Mouse (Mus musculus) gastrocnemius, postnatal 14 days (tissue): ENCODE measurements around the gene Tmc6. TPM values are rescaled to one million over a fixed set of nuclear protein-coding genes. Genes with fewer than 3 reads are reported as not detected.
A peak's percentile ranks its signal among the peaks of the same experiment; 100 is the strongest.
"Not testable (repeated sequence)": the region's sequence is repeated elsewhere in the genome, so short reads cannot be mapped to it uniquely, and the experiment has no call there.

Experiments
- DNase-seq: peaks from one replicate; pipeline ENCODE4 v3.0.0; 2021; ENCODE audit warnings: mixed read lengths
- intact Hi-C: fragments of 180-260 bp; cut with DNase I; formaldehyde crosslinking; loops from one replicate; pipeline ENCODE4 v1.15.1; 2025; ENCODE audit warnings: low total_unique reads
- long read RNA-seq, 2 experiments: library from polyadenylated mRNA; stranded (forward); transcript quantifications; one replicate each; pipeline ENCODE4 v2.0.0; 2021
- total RNA-seq, 2 experiments: library from RNA; stranded (reverse); gene quantifications; 2 replicates each; pipeline ENCODE4 v1.2.3; 2021

Gene Tmc6
- total RNA-seq = 10 to 100 TPM in 1 of 2 experiments, 1 to 10 TPM in 1; 9.4 to 15.4 TPM
- long read RNA-seq, experiment 1, partial matches to known transcripts = 1 of 8 reads
- long read RNA-seq, experiment 1, other reads (novel, unspliced or antisense) = 5 of 8 reads
- long read RNA-seq, experiment 2, transcript Tmc6-201 (20 exons, 2,865 nt) = major isoform, 6 of 13 reads
- long read RNA-seq, experiment 2, partial matches to known transcripts = 1 of 13 reads
- long read RNA-seq, experiment 2, other reads (novel, unspliced or antisense) = 6 of 13 reads

DNA sequence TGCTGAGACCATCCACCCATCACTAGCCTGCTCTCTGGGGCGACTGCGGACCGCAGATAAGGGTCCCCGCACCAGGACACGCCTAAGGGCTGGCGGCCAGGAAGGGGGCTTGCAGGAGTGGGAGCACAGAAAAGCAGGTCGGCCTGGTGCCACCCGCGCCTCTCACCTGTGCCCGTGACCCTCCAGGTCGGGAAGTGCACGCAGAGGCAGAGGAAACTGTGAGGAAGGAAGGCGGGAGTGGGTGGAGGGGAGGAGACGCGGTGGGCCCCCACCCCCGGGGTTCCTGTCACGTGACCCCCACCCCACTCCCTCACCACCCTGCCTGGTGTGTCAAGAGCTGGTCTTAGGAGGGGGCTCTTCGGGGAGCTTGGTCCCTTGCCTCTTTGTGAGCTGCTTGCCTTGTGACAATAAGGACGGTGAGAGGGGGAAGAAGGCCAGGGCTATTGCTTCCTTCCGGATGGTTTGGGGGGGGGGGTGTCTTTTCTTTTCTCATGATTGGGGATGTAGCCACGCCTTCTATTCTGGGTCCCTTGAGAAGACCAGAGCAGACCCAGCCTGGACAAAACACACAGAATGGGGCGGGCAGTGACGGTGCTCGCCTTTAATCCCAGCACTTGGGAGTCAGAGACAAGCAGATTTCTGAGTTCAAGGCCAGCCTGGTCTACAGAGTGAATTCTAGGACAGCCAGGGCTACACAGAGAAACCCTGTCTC lies at the start of gene Tmc6, which contains the start of gene Tmc8:
TSS of gene Tmc6 (minus strand) at position 206 of the 712 bp plus-strand sequence.
TSS of gene Tmc8 (plus strand) at position 84 of the 712 bp plus-strand sequence.
- DNase-seq = no peak
- intact Hi-C loops = no loop called here

DNA sequence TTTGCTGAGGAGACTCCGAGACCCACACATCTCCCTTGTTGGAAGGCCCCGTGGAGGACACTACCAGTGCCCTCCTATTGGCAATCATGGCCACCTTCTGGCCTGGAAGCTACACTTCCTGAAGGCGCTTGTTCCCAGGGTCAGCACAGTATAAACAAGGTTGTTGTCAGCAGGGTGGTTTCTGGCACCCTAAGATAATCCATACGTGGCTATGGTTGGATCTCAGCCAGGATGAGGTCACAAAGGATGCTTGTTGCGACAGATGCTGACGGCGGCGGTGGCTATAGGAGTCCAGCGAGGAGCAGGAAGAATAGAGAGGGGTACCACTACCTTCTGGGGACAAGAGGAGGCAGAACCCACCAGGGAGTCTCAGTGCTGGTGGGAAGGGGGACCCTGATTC lies 48.4 kb upstream of the Tmc6 start:
- no peak for DNase-seq
- intact Hi-C loops = no loop called here

DNA sequence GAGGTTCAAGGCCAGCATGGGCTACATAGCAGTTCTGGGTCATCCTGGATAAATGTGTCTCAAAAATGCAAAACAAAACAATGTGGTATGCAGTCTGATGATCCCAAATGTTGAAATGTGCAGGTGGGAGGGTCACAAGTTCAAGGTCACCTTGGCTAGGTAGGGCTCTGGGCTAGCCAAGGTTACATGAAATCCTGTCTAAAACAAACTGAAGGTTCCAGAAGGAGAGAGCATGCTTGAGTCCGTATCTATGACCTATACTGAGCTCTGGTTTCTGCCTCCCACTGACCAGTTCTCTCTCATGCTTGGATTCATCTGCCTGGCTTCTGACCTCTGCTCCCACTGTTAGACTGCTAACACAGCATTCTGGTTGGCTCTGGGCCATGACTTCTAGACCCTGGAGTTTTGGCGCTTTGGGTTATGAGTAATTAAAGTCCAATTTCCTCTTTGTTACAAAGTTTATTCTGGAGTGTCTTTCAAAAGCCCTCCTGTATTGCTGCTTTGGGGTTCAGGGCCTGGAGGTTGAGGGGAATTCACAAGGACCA lies 47.7 kb upstream of the Tmc6 start:
- DNase-seq = peak; percentile 35
- intact Hi-C loops = no loop called here

DNA sequence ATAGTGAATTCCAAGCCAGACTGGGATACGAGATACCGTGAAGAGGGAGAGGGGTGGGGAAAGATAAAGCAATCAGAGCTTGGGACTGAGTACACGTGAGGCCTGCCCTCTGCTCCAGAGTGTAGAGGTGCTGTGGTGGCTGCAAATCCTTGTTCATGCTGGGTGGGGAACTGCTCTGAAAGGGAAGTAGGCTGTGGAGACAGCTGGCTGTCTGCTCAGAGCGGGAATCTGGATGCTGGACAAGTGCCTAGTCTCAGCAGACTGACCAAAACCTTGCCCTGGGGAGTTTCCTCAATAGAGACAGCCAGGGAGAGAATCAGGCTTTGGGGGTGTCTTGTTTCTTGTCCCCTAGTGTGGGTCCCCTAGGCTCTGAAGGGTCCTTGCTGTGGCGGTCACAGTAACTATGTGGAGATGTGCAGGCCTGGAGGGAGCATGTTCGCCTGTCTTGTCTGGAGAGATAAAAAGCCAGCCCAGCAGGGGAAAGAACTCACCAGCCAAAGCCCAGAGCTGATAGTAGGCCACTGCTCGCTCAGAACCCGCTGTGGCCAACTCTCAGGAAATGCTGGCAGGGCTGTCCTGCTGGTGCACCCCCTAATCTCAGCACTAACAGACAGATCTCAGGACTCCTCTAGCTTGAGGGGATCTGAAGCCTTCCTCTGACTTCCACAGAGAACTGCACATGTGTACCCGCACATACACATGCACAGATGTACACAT lies 47.0 kb upstream of the Tmc6 start:
- intact Hi-C loops = no loop called here
- peak; percentile 50 for DNase-seq

DNA sequence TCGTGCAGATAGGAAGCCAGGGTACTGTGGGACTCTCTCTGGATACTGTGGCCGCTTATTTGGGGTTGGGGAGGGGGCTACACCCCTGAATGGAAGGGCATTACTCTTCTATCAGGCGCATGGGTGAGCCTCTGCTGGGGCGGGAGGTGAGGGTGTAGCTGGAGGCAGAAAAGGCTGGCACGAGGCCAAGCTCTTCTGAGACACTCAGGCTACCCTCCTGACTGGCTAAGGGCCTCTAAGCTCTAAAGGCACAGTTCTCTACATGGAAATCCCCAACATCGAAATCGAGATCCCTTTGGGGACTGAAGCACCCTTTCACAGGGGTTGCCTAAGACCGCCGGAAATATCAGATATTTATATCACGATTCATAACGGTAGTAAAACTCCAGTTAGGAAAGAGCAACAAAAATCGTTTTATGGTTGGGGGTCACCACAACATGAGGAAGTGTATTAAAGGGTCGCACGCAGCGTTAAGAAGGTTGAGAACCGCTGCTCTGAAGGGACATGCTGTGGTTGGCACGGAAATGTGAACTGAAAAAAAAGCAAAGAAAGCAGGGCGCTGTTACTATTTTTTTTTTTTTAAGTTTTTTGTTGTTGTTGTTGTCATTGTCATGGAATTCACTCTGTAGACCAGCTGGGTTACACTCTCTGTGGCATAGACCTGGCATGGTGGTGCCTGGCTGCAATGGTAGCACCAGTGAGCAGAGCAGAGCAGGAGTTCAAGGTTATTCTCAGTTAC lies 46.3 kb upstream of the Tmc6 start:
- DNase-seq = peak; percentile 38
- intact Hi-C loops = no loop called here

DNA sequence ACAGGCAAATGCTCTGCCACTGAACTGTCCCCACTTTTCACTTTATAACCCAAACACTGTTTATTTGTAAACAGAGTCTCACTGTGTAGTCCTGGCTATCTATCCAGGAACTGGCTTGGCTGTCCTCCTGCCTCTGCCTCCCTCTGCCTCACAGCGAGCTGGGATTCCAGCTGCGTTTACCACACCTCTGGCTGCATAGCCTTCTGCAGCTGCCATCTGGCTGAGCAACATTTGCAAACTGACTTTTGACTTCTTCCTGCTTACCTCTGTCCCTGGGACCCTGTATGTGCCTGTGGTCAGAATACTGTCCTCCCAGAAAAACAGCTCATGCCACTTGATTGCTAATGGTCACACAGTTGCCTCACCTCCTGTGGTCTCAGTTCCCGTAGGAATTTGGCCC lies 45.4 kb upstream of the Tmc6 start:
- no peak for DNase-seq
- intact Hi-C loops = no loop called here

DNA sequence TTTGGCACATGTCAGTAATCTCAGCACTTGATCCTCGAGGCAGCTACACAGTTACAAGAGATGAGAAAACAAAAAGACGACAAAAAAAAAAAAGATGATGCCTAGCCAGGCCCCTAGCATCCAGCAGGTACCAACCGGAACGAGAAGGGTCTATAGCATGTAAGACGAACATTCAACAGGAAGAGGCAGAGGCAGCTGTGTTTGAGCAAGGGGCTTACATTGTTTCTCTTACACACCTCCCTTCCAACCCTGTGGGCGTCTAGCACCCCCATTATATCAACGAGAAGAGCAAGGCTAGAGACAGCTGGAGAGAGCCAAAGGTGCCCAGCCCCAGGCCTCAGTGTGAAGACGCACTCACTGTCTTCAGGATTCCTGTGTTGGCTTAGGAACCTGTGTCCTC lies 44.9 kb upstream of the Tmc6 start:
- DNase-seq = no peak
- intact Hi-C loops = no loop called here

DNA sequence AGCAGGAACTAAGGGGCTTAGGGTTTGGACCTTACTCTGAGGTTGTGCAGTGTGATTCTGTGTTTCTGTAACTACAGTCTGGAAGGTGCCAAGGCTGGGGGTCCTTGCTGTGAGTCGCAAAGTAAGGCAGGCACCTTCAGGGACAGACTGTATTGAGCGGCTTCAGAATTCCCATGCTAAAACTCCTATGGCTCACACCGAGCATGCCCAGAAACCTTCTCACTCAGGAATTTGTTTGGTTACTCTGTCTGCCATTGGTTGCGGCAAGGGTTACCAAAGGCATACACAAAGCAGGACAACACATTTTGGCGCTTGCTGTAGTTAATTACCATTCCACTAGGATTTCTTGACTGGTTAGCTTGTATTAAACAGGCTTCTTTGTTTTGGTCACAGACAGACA lies 44.2 kb upstream of the Tmc6 start:
- intact Hi-C loops = no loop called here
- no peak for DNase-seq

DNA sequence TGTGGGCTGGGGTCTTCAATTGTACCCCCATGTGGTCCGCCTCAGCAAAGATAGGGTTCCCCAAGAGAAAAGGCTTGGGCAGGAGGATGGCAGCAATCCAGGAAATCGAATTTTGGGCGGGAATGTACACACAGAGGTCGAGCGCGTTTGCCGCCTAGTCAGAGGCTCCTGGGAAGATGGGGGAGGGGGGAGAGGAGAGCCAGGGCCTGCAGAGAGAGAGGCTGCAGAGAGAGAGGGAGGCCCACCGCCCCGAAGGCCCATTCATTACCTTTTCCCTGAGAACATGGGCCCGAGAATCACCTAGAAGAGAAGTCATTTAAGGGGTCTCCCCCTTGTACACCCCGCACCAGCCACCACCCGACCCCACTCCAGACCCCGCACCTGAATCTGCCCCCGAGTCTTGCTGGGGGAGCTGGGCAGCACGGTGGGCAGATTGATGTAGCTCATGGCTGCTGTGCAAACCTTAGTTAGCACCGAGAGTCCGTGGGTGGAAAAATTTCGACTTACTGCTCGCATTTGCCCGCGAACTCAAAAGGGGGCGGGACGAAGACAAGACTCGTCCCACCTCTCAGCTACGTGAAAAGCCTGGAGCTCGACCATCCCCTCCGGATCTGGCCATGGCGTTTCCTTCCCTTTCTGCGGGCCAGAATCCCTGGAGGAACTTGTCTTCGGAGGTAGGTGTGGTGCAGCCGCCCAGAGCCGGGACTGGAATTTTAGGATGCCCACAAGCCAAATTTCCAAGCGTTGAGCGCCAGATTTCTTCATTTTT lies 43.5 kb upstream of the Tmc6 start, which contains the start of the genes Afmid and Tk1:
TSS of gene Afmid (plus strand) at position 592 of the 769 bp plus-strand sequence.
TSS of gene Tk1 (minus strand) at position 760 of the 769 bp plus-strand sequence.
- DNase-seq = peak; percentile 73
- intact Hi-C loops = loop anchor here (2.0 kb wide), 1 partner anchor 35 kb away; no protein-coding TSS in a partner anchor

DNA sequence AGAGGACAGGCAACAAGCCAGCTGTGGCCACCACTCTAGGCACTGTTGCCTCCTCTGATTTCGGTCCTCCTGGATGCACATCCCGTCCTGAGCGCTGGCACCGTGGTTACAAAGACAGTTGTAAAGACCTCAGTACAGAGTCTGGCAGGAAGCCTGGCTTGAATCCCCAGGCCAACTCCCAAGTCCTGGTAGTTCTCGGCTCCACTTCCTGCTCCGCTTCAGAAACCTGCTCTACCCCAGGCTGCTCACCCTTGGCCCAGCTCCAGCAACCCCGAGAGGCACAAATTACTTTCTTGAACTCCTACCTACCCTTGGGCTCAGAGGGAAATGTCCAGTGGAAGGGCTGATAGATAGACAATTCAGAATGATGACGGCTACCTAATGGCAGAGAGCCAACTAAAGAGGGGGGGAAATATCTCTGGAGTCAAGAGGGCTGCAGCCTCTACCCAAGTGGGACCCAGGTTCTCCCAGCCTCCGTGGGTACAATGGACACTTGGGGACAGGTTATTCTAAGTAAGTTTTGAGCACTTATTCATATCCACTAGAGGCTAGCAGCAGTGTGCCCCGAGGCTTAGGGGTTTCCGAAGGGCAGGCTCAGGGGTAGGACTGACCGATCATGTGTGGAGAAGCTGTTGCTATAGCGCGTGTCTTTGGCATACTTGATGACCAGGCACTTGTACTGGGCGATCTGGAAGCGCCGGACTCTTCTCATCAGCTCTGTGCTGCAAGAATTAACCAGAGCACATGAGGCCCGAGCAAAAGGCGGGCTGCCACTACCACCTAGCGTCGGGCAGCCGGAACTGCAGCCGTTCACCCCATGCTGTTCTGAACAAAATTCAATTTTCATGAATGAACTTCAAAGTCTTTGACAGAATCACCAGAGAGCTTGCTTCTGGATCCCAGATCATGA lies 42.3 kb upstream of the Tmc6 start:
- intact Hi-C loops = loop anchor here (2.0 to 5.0 kb wide), 2 partner anchors 34 to 112 kb away; no protein-coding TSS in a partner anchor

DNA sequence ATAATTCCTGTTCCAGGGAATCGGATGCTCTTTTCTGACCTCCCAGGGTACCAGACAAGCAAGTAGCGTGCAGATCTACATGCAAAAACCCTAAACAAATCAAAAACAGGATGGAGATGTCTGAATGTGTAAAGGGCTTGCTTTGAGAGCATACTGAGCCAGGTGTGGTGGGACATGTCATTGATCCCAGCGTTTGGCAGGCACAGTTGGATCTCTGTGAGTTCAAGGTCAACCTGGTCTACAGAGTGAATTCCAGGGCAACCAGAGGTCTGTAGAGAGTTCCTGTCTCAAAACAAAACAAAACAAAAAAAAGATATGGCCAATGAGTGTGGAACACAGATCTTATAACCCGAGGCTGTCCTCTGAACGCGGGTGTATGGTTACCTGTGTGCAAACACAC lies 41.4 kb upstream of the Tmc6 start:
- no peak for DNase-seq
- intact Hi-C loops = loop anchor here (5.0 kb wide), 1 partner anchor 111 kb away; no protein-coding TSS in a partner anchor

More for the DNA sequence above, 42.3 kb upstream of the Tmc6 start:
- DNase-seq = peak; percentile 80

DNA sequence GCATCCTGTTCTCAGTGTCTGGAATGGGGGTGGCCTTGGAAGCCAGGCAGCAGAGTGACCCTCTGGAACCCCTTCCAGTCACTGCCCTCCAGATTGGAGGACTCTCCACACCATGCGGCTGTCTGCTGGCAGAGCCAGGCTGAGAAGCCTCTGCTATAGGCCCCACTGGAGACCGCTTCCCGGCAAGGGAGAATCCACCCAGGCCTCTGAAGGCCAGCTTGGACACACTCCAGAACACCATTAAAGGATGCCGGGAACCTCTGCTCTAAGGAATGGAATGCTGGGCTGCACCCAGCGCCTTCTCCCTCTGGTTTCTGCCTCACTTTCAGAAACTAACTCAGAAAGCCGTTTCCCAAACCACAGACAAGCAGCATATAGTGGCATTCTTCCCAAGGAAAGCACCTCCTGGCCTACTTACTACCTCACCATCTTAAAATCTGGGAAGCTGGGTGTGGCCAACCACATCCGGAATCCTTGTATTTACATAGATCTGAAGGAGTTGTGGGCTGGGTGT lies 40.8 kb upstream of the Tmc6 start:
- intact Hi-C loops = loop anchor here (5.0 kb wide), 1 partner anchor 110 kb away; no protein-coding TSS in a partner anchor
- DNase-seq = no peak

DNA sequence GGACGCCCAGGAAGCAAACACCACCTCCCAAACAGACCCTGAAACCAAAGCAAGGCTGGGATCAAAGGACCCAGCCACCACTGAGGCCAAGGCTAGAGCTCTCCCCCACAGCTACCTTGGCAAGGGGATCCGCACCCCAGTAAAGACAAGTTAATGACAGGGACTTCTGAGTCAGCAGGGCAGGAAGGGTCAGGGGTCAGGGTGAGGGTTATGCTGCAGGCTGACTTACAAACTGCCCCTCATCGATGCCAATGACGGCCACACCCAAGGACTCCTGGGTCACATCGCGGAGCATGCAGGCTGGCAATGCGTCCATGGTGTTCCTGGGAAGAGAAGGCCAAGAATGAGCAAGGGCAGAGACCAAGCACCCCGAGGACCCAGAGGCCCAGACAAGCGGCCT lies 39.9 kb upstream of the Tmc6 start:
- no peak for DNase-seq
- intact Hi-C loops = loop anchor here (5.0 kb wide), 1 partner anchor 110 kb away; no protein-coding TSS in a partner anchor

DNA sequence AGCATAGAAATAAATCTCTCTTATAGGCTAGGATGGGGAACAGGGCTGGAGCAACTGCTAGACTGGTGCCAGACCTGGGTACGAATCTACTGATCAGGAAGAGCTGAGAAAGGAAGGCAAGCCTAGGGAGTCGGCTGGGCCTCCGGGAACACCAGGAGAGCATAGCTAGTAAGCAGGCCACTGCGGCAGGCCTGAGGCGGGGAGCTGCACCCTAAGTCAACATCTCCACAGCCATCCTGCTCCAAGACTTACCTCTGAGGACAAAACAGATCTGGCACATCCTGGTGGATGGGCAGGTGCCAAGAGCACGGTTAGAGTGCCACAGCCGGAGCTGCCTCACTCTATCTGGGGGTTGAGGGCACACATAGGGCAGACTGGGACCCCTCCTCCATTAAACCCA lies 38.2 kb upstream of the Tmc6 start:
- intact Hi-C loops = loop anchor here (5.0 kb wide), 1 partner anchor 108 kb away; no protein-coding TSS in a partner anchor
- DNase-seq = no peak

DNA sequence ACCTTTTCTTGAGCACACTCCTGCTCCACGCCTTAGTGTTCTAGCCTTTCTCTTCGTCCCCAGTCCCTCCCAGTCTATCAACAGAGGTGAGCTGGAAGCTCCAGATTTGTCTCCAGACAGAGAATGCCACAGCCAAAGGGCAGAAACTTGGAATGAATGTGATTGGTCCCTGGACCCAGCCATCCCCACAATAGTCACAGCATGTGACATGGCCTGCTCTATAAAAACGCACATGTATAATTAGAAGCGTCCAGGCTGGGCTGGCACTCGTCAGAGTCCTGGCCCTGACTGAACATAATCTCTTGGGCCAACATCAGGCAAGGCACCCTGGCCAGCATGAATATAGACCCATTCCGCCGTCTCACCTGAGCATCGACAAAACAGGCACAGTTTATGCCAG lies 37.1 kb upstream of the Tmc6 start:
- intact Hi-C loops = no loop called here

DNA sequence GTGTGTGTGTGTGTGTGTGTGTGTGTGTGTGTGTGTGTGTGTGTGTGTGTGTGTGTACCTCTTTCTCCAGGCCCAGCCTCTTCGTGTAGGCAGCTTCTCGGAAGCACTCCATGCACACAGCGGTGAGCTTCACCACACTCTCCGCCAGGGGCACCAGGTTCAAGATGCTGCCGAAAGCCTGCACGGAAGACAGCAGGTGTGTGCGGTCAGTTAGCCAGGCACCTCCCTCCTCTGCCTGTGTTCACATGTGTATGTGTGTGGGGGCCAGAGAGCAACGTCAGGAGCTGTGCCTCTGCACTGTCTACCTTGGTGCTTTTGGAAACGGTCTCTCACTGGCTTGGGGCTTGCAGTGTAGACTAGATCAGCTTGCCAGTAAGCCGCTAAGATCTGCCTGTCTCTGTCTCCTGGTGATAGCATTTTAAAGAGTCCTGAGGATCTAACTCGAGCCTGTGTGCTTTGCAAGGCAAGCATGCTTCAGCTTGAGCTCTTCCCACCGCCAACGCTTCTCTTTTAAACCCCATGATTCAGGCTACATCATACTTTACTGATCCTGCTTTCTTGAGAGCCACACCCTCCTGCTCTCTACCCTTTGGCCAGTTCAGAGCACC lies 34.5 kb upstream of the Tmc6 start:
- no peak for DNase-seq
- intact Hi-C loops = no loop called here

More for the DNA sequence above, 37.1 kb upstream of the Tmc6 start:
- DNase-seq = peak; percentile 60

DNA sequence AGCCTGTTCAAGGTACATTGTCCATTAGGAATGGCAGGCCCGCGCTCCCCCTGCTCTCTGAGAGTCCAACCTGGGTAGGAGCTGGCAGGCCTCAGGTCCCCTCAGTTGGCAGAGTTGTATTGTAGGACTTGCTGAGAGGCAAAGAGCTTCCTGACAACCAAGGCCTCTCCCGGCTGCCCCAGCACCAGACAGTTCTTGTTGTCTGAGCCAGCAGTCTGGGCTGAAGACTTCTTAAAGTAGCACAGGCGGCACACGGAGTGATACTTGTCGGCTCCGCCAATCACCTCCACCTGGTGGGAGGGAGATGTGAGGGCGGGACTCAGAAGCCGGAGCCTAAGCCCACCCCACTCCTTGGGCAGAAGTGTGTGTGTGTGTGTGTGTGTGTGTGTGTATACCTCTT lies 33.9 kb upstream of the Tmc6 start:
- intact Hi-C loops, DNase-seq: not testable (repeated sequence)
